Mouse (Mus musculus) cortical plate, adult 2 months (tissue): ENCODE measurements around the gene Trim56.

Source experiments
- CTCF ChIP-seq: fragments of 200-500 bp; IDR thresholded peaks from 2 replicates; pipeline ENCODE4 v1.5.1; 2011; ENCODE audit warnings: mild to moderate bottlenecking, control low read depth, low read length; ENCODE audit not compliant: insufficient read depth; ENCODE audit errors: extremely low read depth
- POLR2A ChIP-seq: fragments of 200-500 bp; IDR thresholded peaks from 2 replicates; pipeline ENCODE4 v1.6.1; 2011; ENCODE audit warnings: mild to moderate bottlenecking, low read length, control low read depth; ENCODE audit not compliant: insufficient read depth; ENCODE audit errors: extremely low read depth

DNA sequence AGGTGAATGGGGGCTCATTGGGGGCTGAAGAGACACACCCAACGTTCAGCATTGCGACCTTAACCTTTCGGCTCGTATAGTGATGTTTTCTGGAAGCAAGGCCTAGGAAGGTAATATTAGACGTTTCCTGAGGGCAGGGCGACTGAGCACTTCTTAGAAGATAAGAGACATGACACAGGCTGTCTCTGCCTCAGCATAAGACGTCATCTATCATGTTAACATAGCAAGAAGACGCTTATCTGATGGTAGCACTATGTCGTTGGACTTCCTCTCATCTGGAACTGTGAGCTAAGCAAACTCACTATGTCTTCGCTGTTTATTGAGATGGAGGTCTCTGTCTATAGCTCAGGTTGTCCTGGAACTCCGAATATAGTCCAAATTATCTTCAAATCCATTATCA, 17.6 kb downstream of the Trim56 start:
- no peak for TF ChIP-seq CTCF
- TF ChIP-seq POLR2A = no peak
